Mouse (Mus musculus) testis, postnatal 14 days (tissue): ENCODE data around the gene Tgif2.
"Not testable (repeated sequence)": the region's sequence is repeated elsewhere in the genome, so short reads cannot be mapped to it uniquely, and the experiment has no call there.

ENCODE experiments used
- DNase-seq: peaks from one replicate; pipeline ENCODE4 v3.0.0; 2021; ENCODE audit warnings: low spot score

The Tgif2 gene

DNA sequence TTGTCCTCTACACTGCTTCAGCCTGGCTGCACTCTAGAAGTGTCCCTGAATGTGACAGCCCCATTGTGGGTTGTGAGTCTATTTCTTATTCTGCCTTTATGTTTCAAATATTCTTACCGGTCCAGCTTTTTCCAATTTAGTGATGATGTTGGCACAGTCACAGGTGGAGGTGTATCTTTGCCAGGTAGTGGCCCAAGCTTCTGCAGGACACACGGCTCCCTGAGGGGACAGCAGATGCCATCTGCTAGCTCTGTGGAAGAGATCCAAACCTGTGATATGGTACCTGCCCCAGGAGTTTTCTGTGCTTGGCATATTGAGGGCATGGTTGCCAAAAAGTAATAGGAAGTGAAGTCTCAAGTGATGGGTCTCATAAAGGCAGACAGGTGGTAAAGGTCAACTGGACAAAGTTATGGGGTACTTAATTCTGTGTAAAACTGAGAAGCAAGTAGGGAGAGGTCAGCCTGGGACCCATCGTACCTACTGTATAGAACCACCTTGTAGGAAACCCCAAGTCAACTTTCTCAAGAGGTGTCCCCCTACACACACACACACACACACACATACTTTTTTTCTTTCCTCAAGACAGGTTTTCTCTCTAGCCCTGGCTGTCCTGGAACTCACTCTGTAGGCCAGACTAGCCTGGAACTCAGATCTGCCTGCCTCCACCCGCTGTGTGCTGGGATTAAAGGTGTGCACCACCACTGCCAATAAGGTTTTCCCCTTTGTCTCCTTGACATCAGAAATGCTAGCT, 35.1 kb downstream of the Tgif2 start:
- DNase-seq = no peak

DNA sequence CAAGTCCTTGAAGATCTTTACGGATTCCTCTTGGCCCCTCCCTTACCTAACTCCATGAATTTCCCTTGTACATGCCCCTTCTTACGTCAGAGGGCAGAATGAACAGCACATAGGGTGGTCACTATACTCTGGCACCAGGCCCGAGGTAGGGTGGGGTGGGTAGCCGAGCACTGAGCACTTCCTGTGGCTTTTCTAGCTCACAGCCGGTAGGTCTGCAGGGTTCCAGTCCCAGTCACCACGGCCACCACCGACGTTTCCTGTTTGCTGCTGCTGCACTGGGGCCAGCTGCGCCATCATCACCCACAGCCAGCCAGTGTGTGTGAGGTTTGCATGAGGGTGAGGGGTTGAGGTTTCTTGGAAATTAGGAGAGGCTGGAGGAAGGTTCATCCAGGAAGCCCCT, 37.9 kb downstream of the Tgif2 start:
- no peak for DNase-seq

DNA sequence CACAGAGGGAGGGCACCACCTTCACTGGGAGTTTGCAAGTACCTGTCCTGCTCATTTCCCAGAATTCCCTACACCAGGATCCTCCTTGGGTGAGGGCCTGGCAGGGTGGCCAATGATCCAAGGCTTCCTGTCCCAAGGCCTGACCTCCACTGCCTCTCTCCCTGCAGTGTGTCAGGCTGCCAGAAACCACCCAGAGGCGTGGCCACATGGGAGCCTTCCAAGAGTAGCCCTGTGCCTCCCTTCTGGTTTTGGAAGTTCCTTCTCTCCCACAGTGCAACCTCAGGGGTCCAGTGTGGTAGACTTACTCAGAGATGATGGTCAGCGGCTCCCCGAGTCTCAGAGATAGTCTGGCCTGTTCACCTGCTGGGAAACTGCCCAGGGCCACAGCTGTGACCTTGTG, 39.7 kb downstream of the Tgif2 start:
- DNase-seq = no peak

DNA sequence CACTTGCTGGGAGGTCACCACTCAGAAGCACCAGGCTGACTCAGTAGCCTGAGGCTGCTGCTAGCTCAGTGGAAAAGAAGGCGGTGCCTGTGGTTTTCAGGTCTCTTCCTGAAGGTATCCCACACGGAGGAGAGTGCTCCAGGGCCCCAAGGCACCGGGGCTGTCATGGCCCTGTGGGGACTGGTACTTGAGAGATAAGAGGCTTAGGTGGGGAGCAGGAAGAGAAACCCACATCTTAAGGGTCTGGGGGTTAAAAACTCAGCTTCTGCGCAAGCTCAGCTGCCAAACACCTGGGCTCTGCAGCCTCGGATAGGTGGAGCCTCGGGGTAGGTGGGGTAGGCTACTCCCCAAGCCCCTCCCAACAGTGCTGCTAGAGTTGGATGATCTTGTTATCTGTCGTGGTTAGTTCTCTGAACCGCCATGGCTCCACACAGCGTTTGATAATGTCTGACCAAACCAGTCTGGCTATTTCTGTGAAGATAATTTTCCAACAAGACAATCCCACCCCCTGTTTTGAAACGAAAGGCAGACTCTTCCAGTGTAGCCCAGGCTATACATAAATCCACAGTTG, 42.7 kb downstream of the Tgif2 start:
- no peak for DNase-seq

DNA sequence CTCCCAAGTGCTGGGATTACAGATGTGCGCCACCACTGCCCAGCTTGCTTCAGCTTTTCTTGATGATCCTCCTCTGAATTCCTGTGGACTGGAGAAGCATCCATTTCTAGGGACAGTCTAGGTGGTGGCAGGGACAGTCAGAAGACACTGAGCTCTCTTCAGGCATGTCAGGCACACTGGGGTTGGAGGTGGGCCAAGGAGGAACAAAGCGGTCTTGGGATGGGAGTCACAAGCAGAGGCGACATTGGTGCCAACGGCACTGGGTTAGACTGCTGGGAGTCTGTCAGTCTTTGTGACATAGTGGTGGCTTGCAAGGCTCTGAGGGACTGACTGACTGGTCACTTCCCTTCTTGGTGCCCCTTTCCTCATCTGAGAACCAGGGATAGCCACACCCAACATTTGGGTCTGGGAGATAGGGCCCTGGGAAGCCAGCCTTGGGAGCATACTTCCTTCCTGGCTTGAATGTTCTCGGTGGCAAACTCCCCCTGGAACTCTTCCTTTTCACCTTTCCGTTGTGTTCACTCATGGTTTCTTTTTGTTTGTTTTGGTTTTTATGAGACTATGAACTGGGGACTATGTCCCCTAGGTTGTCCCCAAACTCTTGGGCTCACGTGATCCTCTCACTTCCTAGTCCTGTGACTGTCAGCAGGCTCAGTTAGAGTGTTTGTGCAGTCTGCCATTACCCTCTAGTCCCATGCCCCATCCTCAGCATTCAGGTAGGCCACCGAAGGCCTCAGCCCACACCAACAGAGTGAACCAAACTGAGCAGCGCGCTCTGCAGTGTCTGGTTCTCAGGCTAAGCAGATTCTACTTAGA, 44.8 kb downstream of the Tgif2 start:
- DNase-seq = no peak

DNA sequence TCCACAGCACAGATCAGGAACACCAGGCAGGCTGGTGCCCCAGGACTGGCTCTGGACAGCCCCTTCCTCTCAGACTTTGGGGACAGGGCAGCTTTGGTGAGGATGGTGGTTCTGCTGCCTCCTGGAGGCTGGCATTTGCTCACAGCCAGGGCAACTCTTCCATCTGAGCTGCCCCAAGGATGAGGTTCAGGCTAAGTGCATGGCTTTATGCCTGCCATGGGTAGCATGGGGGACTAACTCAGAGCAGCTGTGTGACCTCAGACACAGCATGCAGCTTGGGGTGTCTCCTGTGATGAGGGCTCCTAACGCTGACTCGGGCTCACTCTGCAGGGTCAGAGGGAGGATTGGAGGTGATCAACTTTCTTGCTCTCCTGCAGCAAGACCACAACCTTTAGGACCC, 45.9 kb downstream of the Tgif2 start:
- DNase-seq = not testable (repeated sequence)

DNA sequence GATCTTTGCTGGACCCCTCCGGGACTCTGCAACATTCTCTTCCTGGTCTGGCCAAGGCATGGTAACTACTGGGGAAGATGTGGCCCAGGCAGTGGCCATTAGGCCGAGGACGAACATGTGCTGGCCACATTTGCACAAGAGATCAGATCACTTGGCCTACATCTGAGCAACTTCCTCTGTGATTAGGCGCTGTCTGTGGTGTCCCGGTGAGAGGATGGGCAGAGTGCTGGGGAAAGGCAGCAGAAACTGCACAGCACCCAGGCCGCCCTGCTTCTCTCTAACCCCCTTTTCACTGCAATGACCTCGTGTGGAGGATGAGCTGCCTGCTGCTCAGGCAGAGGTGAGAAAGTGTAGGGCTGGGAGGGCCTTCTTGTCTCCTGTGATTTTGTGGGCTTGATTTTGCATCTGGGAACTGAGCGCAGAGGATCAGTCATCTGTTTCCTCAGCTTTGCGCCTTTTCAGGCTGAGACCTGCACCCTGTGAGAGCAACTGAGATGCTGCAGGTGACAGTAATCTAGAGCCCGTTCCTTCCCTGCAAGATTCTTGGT, 46.4 kb downstream of the Tgif2 start:
- no peak for DNase-seq

DNA sequence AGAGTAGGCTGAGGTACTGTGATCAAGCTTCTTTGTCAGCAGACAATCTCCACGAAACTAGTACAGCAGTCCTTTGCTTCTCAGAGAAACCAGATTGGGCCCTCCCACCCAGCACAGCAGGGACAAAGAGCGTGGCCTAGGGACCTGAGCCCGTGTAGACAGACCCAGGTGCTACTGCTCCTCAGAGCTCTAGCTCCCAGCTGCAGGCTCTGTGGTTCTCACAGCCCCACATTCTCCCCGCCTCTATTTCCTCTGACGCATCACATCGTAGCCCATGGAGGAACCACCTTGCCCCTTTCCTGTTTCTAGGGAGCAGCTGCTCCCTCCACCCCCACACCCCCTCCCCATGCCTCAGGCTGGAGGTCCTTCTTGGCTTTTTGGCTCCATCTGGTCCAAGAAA, 47.2 kb downstream of the Tgif2 start, which contains the start of gene Sla2:
Gene Sla2, minus strand, starts transcription at position 176 of the 400 bp plus-strand sequence.
- DNase-seq = no peak

DNA sequence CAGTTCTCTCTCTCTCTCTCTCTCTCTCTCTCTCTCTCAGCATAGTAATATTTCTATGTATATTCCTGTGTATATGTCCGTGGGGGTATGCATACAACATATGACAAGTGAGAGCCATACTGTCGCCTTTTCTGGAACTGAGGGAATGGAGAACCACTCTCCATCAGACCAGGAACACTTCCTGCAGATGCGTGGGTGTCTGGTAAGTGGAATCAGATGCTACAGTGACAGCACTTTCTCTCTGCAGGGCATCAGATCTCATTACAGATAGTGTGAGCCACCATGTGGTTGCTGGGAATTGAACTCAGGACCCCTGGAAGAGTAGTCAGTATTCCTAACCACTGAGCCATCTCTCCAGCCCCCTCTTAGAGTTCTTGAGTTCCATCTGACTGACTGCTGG, 48.7 kb downstream of the Tgif2 start:
- no peak for DNase-seq

DNA sequence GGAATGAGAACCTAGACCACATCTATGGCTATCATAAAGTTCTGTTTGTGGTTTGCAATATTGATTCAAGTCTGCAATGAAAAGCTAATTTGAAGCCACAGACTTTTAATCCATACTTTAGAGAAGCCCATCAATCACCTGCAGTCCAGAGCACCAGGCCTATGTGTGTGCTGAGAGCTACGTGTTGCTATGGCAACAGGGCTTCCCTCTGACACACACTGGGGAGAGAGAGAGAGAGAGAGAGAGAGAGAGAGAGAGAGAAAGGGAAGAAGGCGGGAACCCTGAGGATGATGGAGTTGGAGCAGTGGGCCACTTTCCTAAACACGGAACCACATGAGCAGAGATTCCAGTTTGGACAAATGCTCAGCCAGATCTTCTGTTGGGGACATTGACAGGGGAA, 52.4 kb downstream of the Tgif2 start:
- DNase-seq = no peak

DNA sequence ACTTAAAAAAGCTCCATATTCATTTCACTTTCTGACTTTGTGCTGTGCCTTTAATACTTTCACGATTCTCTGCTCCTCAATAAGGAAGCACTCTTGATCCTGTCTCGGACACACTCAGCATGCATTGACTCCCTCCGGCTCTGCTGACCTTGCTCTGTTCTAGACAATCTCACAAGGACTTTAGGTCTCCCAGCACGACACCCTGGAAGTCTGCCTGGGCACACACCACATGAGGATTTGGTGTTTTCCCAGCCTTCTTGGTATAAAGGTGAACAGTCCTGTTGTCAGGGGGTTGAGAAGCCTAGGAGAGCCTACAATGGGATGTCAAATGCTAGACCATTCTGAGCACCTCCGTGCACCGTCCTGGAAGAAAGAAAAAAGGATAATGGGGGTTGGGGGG, 53.0 kb downstream of the Tgif2 start:
- no peak for DNase-seq

DNA sequence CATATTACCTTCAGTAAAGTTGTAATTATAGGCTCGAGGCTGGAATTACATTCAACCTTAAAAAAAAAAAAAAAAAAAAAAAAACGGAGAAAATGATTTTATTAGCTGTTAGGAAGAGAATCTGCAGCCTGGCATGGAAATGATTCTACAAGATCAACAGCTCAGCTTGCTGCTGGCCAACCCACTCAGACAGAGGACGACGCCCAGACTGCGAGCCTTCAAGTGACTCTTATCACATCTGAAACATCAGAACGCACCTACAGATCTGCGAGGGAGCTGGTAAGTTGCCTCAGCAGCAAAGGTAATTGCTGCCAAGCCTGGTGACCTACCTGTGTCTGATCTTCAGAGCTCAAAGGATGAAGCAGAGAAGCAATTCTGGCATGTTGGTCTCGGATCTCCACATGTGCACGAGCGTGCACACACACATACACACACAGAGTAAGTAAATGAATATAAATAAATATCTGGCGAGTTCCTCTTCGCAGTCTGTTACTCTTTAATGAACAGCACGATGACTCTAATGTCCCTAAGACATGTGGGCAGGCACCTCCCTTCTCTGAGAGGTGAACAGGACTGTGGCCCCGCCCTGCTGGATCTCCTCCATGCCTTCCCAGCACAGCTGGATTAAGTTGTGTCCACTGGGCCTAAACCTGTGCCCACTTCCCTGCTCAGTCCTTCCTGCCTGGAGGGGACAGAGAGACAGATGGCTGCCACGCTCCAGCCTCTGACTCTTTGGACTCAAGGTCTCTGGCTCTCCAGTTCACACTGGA, 54.9 kb downstream of the Tgif2 start:
- DNase-seq = no peak

DNA sequence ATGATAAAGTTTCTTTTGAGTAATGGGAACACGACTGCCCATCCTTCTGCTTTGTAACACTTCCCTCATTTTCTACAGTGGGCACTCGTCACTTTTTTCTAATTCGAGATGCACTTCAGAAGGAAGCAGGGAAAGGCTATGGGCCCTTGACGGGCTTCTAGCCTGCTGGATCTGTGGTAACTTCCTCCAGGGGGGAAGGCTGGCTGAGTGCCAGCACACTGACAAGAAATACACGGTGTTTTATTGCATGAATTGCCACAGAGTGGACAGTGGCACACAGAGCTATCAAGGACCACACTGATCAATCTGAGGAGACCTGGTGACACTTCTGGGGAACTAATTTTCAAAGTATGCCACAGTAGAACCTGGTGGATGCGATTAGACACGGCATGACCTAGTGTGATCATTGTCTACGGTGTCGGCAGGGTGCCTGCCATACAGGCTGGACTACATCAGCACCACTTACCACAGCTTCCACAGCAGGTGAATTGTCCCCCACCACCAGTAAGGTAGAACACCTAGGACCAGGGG, 56.6 kb downstream of the Tgif2 start:
- no peak for DNase-seq

DNA sequence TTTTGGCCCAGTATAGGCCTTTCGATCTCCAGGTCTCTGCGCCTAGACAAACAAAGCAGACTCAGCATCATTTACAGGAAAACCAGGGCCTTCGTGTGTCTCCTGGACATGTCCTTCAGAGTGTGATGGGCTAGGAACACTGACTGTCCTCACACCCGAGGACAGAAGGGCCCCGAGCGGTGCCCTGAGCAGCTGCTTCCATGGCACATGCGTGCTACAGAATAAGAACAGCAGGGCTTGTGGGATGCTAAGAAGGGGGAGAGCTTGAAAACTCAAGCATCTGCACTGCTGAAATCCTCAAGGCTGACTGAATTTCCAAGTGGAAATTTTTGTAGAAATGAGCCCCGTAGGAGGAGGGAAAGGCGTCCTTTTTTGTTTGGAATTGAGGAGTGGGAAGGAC, 57.2 kb downstream of the Tgif2 start:
- DNase-seq = no peak

DNA sequence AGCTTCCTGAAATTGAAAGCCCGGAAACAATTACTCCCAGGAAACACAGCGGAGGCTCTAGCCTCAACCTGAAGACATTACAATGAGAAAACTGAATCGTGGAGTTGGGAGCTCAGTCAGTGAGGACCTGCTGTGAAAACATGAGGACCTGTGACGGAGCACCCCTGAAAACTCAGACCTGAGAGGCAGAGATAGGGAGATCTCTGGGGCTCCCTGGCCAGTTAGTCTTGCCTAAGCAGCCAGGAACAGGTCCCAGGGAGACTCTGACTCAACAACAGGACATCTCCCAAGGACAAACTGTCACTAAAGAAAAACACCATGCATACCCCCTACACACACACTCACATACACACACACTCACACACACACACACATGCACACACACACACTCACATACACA, 58.6 kb downstream of the Tgif2 start:
- no peak for DNase-seq

DNA sequence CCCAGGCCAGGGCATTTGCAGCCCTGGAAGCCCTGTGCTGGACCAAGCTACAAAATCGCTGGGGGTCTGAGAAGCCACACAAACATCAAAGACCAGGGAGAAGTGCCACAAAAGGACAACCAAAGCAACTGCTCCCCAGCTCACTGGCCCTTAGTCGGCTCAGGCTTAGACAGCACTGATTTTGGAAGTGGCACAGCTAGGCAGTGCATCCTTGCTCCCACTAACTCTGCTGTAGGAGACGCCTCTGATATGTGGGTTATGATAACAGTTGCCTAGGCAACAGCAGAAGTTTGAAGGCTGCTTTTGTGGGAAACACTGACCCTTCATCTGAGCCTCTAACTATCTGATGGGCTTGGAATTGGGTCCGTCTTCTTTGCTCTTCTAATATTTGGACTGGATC, 59.4 kb downstream of the Tgif2 start:
- no peak for DNase-seq

DNA sequence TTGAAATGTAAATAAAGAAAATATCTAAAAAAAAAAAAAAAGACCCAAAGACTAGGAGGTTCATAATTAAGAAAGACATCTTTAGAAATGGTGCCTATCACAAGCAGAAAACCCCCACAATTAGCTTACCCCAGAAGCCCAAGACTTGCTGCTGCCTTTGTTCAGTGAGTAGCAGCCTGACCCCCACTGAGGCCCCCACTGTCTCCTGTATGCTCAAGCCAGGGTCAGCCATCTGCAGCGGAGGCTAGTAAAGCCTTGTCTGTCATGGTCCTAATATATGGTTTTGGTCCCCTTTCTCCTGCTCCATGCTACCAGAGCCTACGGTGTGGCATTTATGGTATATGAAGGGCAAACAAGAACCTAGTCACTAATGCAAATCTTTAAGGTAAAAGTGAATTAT, 61.5 kb downstream of the Tgif2 start:
- no peak for DNase-seq

DNA sequence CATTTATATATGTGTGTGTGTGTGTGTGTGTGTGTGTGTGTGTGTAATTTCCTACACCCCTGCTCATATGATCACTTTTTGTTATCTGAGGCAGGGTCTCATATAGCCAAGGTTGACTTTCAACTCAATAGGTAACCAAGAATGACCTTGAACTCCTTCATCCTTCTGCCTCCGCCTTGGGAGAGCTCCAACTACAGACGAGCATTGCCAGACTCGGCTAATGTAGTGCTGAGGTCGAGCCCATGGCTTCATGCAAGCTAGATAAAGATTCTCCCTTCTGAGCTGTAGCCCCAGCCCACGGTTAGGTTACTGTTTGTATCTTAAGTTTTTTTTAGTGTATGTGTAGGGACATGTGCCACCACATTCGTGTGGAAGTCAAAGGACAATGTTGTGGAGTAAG, 62.1 kb downstream of the Tgif2 start:
- no peak for DNase-seq

DNA sequence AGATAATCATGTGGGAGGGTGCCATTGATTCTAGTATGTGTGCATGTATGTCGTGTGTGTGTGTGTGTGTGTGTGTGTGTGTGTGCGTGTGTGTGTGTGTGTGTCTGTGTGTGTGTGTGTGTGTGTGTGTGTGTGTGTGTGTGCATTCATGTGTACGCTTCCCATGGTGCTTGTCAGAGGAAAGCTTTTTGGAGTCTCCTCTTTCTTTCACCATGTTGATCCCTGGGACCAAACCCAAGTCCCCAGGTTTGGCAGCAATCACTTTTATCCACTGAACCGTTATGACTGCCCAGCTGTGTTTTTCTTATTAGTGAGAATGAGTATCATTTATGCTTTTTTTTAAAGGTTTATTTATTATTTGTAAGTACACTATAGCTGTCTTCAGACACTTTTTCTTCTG, 62.6 kb downstream of the Tgif2 start:
- not testable (repeated sequence) for DNase-seq

DNA sequence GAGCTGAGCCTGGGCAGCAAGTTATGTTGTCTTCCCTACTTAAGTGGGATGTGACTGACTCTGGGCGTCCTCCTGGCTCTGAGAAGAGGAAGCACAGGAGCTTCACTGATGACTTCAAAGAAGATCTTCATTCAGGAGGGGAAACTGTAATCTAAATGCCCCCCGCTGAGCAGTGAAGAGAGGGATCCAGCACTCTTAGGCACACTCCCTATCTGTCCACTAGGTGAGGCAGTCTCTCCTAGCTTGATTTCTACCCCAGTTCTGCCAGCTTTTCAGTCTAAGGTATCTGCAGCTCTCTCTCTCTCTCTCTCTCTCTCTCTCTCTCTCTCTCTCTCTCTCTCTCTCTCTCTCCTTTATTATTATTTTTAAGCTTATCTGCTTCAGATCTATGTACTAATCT, 63.6 kb downstream of the Tgif2 start:
- DNase-seq = no peak
